Mouse (Mus musculus) thymus, adult 2 months (tissue): ENCODE measurements around the gene Slc9a3r2.

ENCODE experiments used
- CTCF ChIP-seq: fragments of 200-500 bp; IDR thresholded peaks from 2 replicates; pipeline ENCODE4 v1.5.1; 2012; ENCODE audit warnings: mild to moderate bottlenecking, control low read depth, low read length, moderate library complexity, borderline replicate concordance; ENCODE audit not compliant: control insufficient read depth, poor library complexity, insufficient read depth; ENCODE audit errors: extremely low read depth
- POLR2A ChIP-seq: fragments of 200-500 bp; IDR thresholded peaks from 2 replicates; pipeline ENCODE4 v1.6.1; 2012; ENCODE audit warnings: mild to moderate bottlenecking, low read length, control low read depth, moderate library complexity; ENCODE audit not compliant: control insufficient read depth, poor library complexity, insufficient read depth; ENCODE audit errors: extremely low read depth

DNA sequence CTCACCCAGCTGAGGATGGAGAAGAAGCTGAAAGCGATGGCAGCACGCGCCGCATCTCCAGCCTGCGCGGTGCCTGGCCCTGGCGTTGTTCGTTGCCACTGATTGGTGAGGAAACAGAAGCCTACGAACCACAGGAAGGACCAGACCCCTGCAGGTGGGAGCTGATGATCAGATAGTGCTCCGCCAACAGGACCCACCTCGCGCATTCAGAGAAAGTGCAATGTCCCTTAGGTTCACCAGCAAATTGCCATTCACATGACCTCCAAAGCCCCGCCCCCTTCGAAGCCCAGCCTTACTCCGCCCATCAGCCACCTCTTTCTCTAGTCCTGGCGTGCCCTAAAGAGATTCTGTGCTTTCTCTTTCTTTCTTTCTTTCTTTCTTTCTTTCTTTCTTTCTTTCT, 36.4 kb upstream of the Slc9a3r2 start:
- TF ChIP-seq POLR2A (no peak), CTCF (no peak)
